Mouse (Mus musculus) myocyte (in vitro differentiated cells): ENCODE measurements around the gene Vti1a. TPM values are rescaled to one million over a fixed set of nuclear protein-coding genes. Genes with fewer than 3 reads are reported as not detected.

Source experiments
- H3K27me3 ChIP-seq: one replicate; pipeline ENCODE4 v1.6.1; 2011; ENCODE audit not compliant: control insufficient read depth, insufficient read depth, insufficient read length
- H3K36me3 ChIP-seq: one replicate; pipeline ENCODE4 v1.6.1; 2011; ENCODE audit not compliant: control insufficient read depth, insufficient read depth
- H3K4me2 ChIP-seq: one replicate; pipeline ENCODE4 v1.6.1; 2011; ENCODE audit warnings: low read depth, control low read depth
- H3K4me3 ChIP-seq: one replicate; pipeline ENCODE4 v1.5.1; 2011; ENCODE audit warnings: mild to moderate bottlenecking, control low read depth, moderate library complexity
- H3K79me2 ChIP-seq: one replicate; pipeline ENCODE4 v1.6.1; 2011; ENCODE audit not compliant: control insufficient read depth, insufficient read depth
- H3ac ChIP-seq: one replicate; pipeline ENCODE4 v1.6.1; 2011; ENCODE audit not compliant: control insufficient read depth, insufficient read length
- CEBPB ChIP-seq: IDR thresholded peaks from 2 replicates; pipeline ENCODE4 v1.6.1; 2011; ENCODE audit warnings: mild to moderate bottlenecking, moderate library complexity; ENCODE audit not compliant: poor library complexity, insufficient read depth, severe bottlenecking
- E2F4 ChIP-seq: IDR thresholded peaks from one replicate; pipeline ENCODE4 v1.6.1; 2011; ENCODE audit warnings: mild to moderate bottlenecking, control low read depth, moderate library complexity; ENCODE audit not compliant: insufficient read depth
- MAX ChIP-seq: IDR thresholded peaks from one replicate; pipeline ENCODE4 v1.6.1; 2011; ENCODE audit warnings: low read depth, mild to moderate bottlenecking, control low read depth
- MYOD1 ChIP-seq, 3 experiments: IDR thresholded peaks; one replicate each; pipeline ENCODE4 v1.6.1; 2011; ENCODE audit warnings: control low read depth in 2 of 3, low read depth in 2 of 3, mild to moderate bottlenecking in 2 of 3, moderate library complexity in 1 of 3; ENCODE audit not compliant: insufficient read length in 2 of 3, control insufficient read depth in 1 of 3
- MYOG ChIP-seq, 3 experiments: IDR thresholded peaks; one replicate each; pipeline ENCODE4 v1.6.1; 2011; ENCODE audit warnings: control low read depth in 2 of 3, low read depth in 2 of 3, mild to moderate bottlenecking in 2 of 3; ENCODE audit not compliant: insufficient read length in 2 of 3, control insufficient read depth in 1 of 3, insufficient read depth in 1 of 3
- POLR2A ChIP-seq: IDR thresholded peaks from one replicate; pipeline ENCODE4 v1.6.1; 2011; ENCODE audit warnings: low read depth, mild to moderate bottlenecking, control low read depth, moderate library complexity; ENCODE audit not compliant: insufficient read length
- POLR2AphosphoS2 ChIP-seq: IDR thresholded peaks from one replicate; pipeline ENCODE4 v1.6.1; 2011; ENCODE audit warnings: low read depth, control low read depth; ENCODE audit not compliant: insufficient read length
- REST ChIP-seq: IDR thresholded peaks from one replicate; pipeline ENCODE4 v1.6.1; 2011; ENCODE audit warnings: mild to moderate bottlenecking, control low read depth, moderate library complexity; ENCODE audit not compliant: insufficient read depth, insufficient read length
- SRF ChIP-seq: IDR thresholded peaks from one replicate; pipeline ENCODE4 v1.6.1; 2011; ENCODE audit warnings: low read depth; ENCODE audit not compliant: control insufficient read depth, insufficient read length
- TCF12 ChIP-seq: IDR thresholded peaks from one replicate; pipeline ENCODE4 v1.6.1; 2011; ENCODE audit warnings: mild to moderate bottlenecking, control low read depth; ENCODE audit not compliant: poor library complexity, insufficient read depth, severe bottlenecking
- TCF3 ChIP-seq: IDR thresholded peaks from one replicate; pipeline ENCODE4 v1.6.1; 2011; ENCODE audit warnings: low read depth, control low read depth; ENCODE audit not compliant: insufficient read length
- USF1 ChIP-seq: IDR thresholded peaks from one replicate; pipeline ENCODE4 v1.6.1; 2011; ENCODE audit warnings: low read depth, mild to moderate bottlenecking, control low read depth, moderate library complexity
- polyA plus RNA-seq: library from polyadenylated mRNA; unstranded; fragments of >200 nt; fragmentation: generic; extraction: Trizol; gene quantifications from one replicate; pipeline ENCODE4 v1.2.1, GENCODE M21; 2012; ENCODE audit warnings: missing spikeins

Gene Vti1a
- polyA plus RNA-seq, 1 experiment, result 10.5 TPM

DNA sequence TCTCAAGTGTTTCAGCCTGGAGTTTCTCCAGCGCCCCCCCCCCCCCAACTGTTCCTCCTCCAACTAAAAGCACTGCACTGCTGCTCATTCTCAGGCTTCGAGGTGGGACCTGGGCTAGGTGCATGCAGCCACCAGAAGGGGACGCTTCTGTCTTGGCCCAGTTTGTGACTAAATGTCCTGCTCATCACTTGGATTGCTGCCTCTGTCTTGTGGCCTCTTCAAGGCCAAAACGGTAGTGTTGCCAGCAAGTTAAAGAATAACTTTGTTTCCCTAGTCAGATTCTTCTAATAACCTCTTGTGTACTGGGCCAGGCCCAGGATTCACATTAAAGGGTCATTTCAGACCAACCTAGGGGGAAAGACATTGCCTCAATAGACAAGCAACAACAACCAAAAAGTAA lies 187.7 kb downstream of the Vti1a start:
- Histone ChIP-seq H3K27me3 (no peaks in the 10 kb centered on the region), H3K79me2 (no peaks in the 10 kb centered on the region), H3K36me3 (peaks cover 5% of the 10 kb centered on the region), H3K4me3 (no peak overlapping the region), H3ac (no peak overlapping the region), H3K4me2 (no peak overlapping the region)
- no peak for TF ChIP-seq TCF3
- no peak for TF ChIP-seq CEBPB
- TF ChIP-seq POLR2AphosphoS2, result no peak
- TF ChIP-seq POLR2A, result no peak
- TF ChIP-seq MYOG (IDR thresholded peaks at IDR 0.05; ENCODE audit: control insufficient read depth in 1 of 3, insufficient read depth in 1 of 3, insufficient read length in 2 of 3, low read depth in 2 of 3), result no peak
- no peak for TF ChIP-seq MYOD1 (IDR thresholded peaks at IDR 0.05; ENCODE audit: control insufficient read depth in 1 of 3, insufficient read length in 2 of 3, low read depth in 2 of 3)
- no peak for TF ChIP-seq MAX

DNA sequence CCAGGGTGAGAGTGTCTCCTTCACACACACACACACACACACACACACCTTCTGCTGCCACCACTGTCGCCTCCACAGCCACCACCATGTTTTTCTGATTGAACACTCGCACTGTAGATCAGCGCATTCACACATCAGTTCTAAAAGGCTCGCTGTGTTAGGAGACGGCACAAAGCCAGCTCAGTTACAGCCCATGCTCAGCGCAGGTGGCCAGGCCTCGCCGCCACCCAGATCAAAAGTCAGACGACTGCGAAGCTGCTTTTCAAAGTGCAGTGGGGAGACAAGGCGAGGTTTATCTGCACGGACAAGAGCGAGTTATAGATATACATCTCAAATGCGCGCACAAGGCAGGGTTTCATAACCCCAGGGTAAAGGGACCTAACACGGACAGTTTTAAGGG lies 191.7 kb downstream of the Vti1a start:
- no peak overlapping the region for H3K4me3 ChIP-seq
- H3K79me2 ChIP-seq, result no peaks in the 10 kb centered on the region
- H3K4me2 ChIP-seq, result no peak overlapping the region

DNA sequence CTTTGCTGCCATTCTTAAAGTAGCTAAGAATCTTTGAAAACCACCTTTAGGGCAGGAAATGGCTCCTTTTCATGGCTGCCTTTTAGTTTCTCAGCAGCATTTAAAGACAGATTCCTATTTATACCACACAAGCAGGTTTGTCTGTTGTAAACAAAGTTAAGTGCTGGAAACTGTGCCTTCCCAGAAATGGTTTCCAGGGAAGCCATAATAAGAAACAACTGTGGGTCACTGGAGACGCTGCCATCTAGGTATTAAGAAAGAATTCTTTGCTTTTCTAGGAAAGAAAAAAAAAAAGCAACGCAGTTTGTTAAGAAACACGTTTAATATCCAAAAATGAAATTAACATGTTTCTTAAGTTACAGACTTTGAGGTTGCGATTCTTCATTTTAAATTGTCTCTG lies 192.1 kb downstream of the Vti1a start:
- Histone ChIP-seq H3K27me3 (no peaks in the 10 kb centered on the region), H3ac (no peak overlapping the region), H3K36me3 (no peaks in the 10 kb centered on the region), H3K4me3 (no peak overlapping the region), H3K4me2 (no peak overlapping the region), H3K79me2 (no peaks in the 10 kb centered on the region)
- TF ChIP-seq REST (no peak), MYOD1 (IDR thresholded peaks at IDR 0.05; ENCODE audit: control insufficient read depth in 1 of 3, insufficient read length in 2 of 3, low read depth in 2 of 3) (no peak), USF1 (no peak), MAX (no peak), TCF3 (no peak), POLR2A (no peak), MYOG (IDR thresholded peaks at IDR 0.05; ENCODE audit: control insufficient read depth in 1 of 3, insufficient read depth in 1 of 3, insufficient read length in 2 of 3, low read depth in 2 of 3) (no peak), CEBPB (no peak), POLR2AphosphoS2 (no peak)

More for the DNA sequence above, 191.7 kb downstream of the Vti1a start:
- Histone ChIP-seq H3K27me3 (no peaks in the 10 kb centered on the region), H3K36me3 (no peaks in the 10 kb centered on the region), H3ac (no peak overlapping the region)
- TF ChIP-seq CEBPB, result no peak
- TF ChIP-seq REST, result no peak
- no peak for TF ChIP-seq TCF12
- TF ChIP-seq MYOD1 (IDR thresholded peaks at IDR 0.05; ENCODE audit: control insufficient read depth in 1 of 3, insufficient read length in 2 of 3, low read depth in 2 of 3), result no peak
- TF ChIP-seq TCF3, result no peak
- no peak for TF ChIP-seq USF1
- TF ChIP-seq POLR2A, result no peak
- TF ChIP-seq E2F4, result no peak
- no peak for TF ChIP-seq MYOG (IDR thresholded peaks at IDR 0.05; ENCODE audit: control insufficient read depth in 1 of 3, insufficient read depth in 1 of 3, insufficient read length in 2 of 3, low read depth in 2 of 3)
- TF ChIP-seq POLR2AphosphoS2, result no peak
- TF ChIP-seq MAX, result no peak
- no peak for TF ChIP-seq SRF

DNA sequence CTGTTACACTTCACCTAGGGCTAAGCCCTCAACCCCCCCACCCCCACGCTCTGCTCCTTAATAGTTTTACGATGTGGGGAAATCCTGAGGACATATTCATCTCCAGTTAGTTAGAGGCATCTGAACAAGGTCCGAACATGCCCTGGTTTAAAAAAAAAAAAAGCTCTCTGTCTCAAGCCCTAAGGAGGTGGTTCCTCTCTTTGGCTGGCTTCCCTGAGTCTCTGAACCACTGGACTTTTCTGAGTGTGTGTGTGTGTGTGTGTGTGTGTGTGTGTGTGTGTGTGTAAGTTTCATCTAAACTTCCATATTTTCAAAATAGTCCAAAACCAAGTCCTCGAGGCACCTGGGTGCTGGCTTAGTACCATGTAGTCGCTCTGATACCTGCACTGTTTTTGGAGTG lies 192.9 kb downstream of the Vti1a start:
- no peaks in the 10 kb centered on the region for H3K36me3 ChIP-seq
- H3K27me3 ChIP-seq, result no peaks in the 10 kb centered on the region
- no peak overlapping the region for H3K4me3 ChIP-seq
- H3K79me2 ChIP-seq, result no peaks in the 10 kb centered on the region
- TF ChIP-seq MYOD1 (IDR thresholded peaks at IDR 0.05; ENCODE audit: control insufficient read depth in 1 of 3, insufficient read length in 2 of 3, low read depth in 2 of 3) (no peak), POLR2A (no peak), USF1 (no peak), SRF (no peak), REST (no peak), POLR2AphosphoS2 (no peak), TCF12 (no peak), MYOG (IDR thresholded peaks at IDR 0.05; ENCODE audit: control insufficient read depth in 1 of 3, insufficient read depth in 1 of 3, insufficient read length in 2 of 3, low read depth in 2 of 3) (no peak), CEBPB (no peak), E2F4 (no peak)
- H3ac ChIP-seq, result no peak overlapping the region
- no peak overlapping the region for H3K4me2 ChIP-seq

DNA sequence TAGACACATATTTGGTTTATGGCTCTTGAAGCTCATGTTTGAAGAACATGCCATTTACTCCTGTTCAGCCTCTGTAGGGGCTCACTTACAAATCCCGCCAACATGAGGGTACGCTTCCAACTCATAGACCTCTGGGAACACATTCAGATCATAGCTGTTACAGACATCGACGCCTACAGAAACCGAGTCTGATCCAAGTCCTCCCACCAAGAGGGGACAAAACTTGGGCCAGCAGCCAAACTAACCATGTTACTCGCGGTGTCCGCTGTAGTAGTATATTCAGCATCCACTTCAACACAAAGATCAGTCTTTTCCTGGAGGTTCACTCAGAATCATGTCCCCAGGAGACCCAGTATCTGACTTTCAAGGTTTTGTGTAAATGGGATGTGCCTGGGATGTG lies 193.5 kb downstream of the Vti1a start:
- Histone ChIP-seq H3K27me3 (no peaks in the 10 kb centered on the region), H3K79me2 (no peaks in the 10 kb centered on the region), H3K4me2 (no peak overlapping the region), H3ac (no peak overlapping the region), H3K36me3 (no peaks in the 10 kb centered on the region), H3K4me3 (no peak overlapping the region)
- TF ChIP-seq MAX (no peak), MYOD1 (IDR thresholded peaks at IDR 0.05; ENCODE audit: control insufficient read depth in 1 of 3, insufficient read length in 2 of 3, low read depth in 2 of 3) (no peak), REST (no peak)
